Mouse (Mus musculus) layer of hippocampus, postnatal 10 days (tissue): Measurements from ENCODE around the gene Agps. TPM values are rescaled to one million over a fixed set of nuclear protein-coding genes. Genes with fewer than 3 reads are reported as not detected.

Experiments used
- DNase-seq, 2 experiments: peaks; one replicate each; pipeline ENCODE4 v3.0.0; 2021; ENCODE audit warnings: low spot score in 2 of 2
- total RNA-seq, 2 experiments: library from RNA; stranded (reverse); gene quantifications; 2 replicates each; pipeline ENCODE4 v1.2.3; 2021

Gene Agps
- total RNA-seq, 2 experiments from 2014 or later = 58.4 to 58.7 TPM

GRCm38 (mm10) chr2:75977752-75978368, 145.9 kb downstream of the Agps start, which contains the start of gene Ttc30a2:
Gene Ttc30a2, minus strand, starts transcription at chr2:75978170.
- DNase-seq = peak; percentile 10 to 31

Other genes with a start within 250 kb of the Agps start
- gene Hnrnpa3, start 172.9 kb upstream of the Agps start, total RNA-seq = 100 to 1,000 TPM; 380 to 423 TPM
- 10 to 100 TPM in 1 of 2 experiments, 1 to 10 TPM in 1; 9.9 to 10.4 TPM for gene Nfe2l2, start 127.5 kb upstream of the Agps start, total RNA-seq
- 10 to 100 TPM; 12.3 to 12.8 TPM for gene Ttc30b, start 106.4 kb downstream of the Agps start, total RNA-seq
- under 1 TPM; 0.27 to 0.45 TPM for gene Ttc30a2, start 146.0 kb downstream of the Agps start, total RNA-seq
- gene Ttc30a1, start 149.8 kb downstream of the Agps start, total RNA-seq = 1 to 10 TPM; 3.4 to 4.0 TPM